Mouse (Mus musculus) hindbrain, embryonic 14.5 days (tissue): Measurements from ENCODE around the gene Rnf152. TPM values are rescaled to one million over a fixed set of nuclear protein-coding genes. Genes with fewer than 3 reads are reported as not detected.

ENCODE experiments used
- ATAC-seq: fragments of 200-750 bp; cut with Nextera tagmentation; 2 replicates; pipeline ENCODE4 v1.8.0; 2017; ENCODE audit warnings: moderate number of reproducible peaks, mild to moderate bottlenecking, moderate TSS enrichment, moderate library complexity; ENCODE audit not compliant: low FRiP score
- DNase-seq: peaks from one replicate; pipeline ENCODE4 v3.0.0-alpha.2; 2015; ENCODE audit warnings: low spot score
- H3K27ac ChIP-seq: fragments of 300-500 bp; sonication (generic); 2 replicates; pipeline ENCODE4 v1.5.1; 2014; ENCODE audit warnings: mild to moderate bottlenecking, moderate library complexity
- H3K27me3 ChIP-seq: fragments of 300-500 bp; sonication (generic); 2 replicates; pipeline ENCODE4 v1.6.1; 2014; ENCODE audit warnings: mild to moderate bottlenecking, low read length, mixed read lengths; ENCODE audit not compliant: control insufficient read depth, insufficient read depth
- H3K36me3 ChIP-seq: fragments of 300-500 bp; sonication (generic); replicated peaks from 2 replicates; pipeline ENCODE4 v1.6.1; 2014; ENCODE audit not compliant: control insufficient read depth, insufficient read depth
- H3K4me1 ChIP-seq: fragments of 300-500 bp; sonication (generic); replicated peaks from 2 replicates; pipeline ENCODE4 v1.6.1; 2014; ENCODE audit warnings: antibody characterized with exemption, low read length, mixed read lengths; ENCODE audit not compliant: control insufficient read depth, insufficient read depth
- H3K4me2 ChIP-seq: fragments of 300-500 bp; sonication (generic); replicated peaks from 2 replicates; pipeline ENCODE4 v1.6.1; 2014; ENCODE audit warnings: mild to moderate bottlenecking, moderate library complexity
- H3K4me3 ChIP-seq: fragments of 300-500 bp; sonication (generic); replicated peaks from 2 replicates; pipeline ENCODE4 v1.5.1; 2014; ENCODE audit warnings: mild to moderate bottlenecking, low read length
- H3K9ac ChIP-seq: fragments of 300-500 bp; sonication (generic); 2 replicates; pipeline ENCODE4 v1.6.1; 2014
- H3K9me3 ChIP-seq: fragments of 300-500 bp; sonication (generic); 2 replicates; pipeline ENCODE4 v1.6.1; 2016; ENCODE audit warnings: low read length; ENCODE audit not compliant: control insufficient read depth
- WGBS: fragments of 180-500 bp; shearing (Covaris S2); extraction: QIAGEN DNeasy Blood & Tissue Kit; methylation state at CpG from one replicate; pipeline ENCODE4 v1.1.7; 2014; 5-methylcytosine and 5-hydroxymethylcytosine counted together
- polyA plus RNA-seq: library from polyadenylated mRNA; unstranded; fragments of >200 nt; fragmentation: Nextera tagmentation; extraction: Ambion mirVana; gene quantifications from 2 replicates; pipeline ENCODE4 v1.2.1, GENCODE M21; 2014

The Rnf152 gene
- polyA plus RNA-seq: 31.6 and 33.4 TPM in 2 replicates

GRCm38 (mm10) chr1:105356291-105357011 lies at the start of gene Rnf152:
TSS of gene Rnf152 (minus strand) at chr1:105356710.
- no peaks in the 10 kb centered on the region for H3K27me3 ChIP-seq
- DNase-seq (peak; percentile 45), ATAC-seq (peak; percentile 78)
- peaks cover 11% of the 10 kb centered on the region; the same call in 1 of the 2 replicates for H3K4me1 ChIP-seq
- peak within 1 kb of the TSS; percentile 71 for H3K4me3 ChIP-seq
- no peaks in the 10 kb centered on the region for H3K9me3 ChIP-seq
- peak within 1 kb of the TSS; percentile 61 for H3K4me2 ChIP-seq
- peak within 1 kb of the TSS; percentile 78 for H3K9ac ChIP-seq
- under 1% methylated on average over 56 of the region's 58 CpGs for WGBS
- H3K36me3 ChIP-seq: no peaks in the 10 kb centered on the region
- peak within 1 kb of the TSS; percentile 86 for H3K27ac ChIP-seq

- H3K27me3 ChIP-seq: no peaks in the 10 kb centered on the region
- DNase-seq (no peak), ATAC-seq (no peak)
- H3K4me2 ChIP-seq: no peak overlapping the region
- no peak overlapping the region for H3K27ac ChIP-seq
- H3K4me1 ChIP-seq: no peaks in the 10 kb centered on the region
- 66% methylated on average over 1 of the region's 1 CpGs for WGBS
- H3K9me3 ChIP-seq: no peaks in the 10 kb centered on the region
- no peak overlapping the region for H3K9ac ChIP-seq
- H3K36me3 ChIP-seq: no peaks in the 10 kb centered on the region
- H3K4me3 ChIP-seq: no peak overlapping the region
Measured at GRCm38 (mm10) chr1:105402853-105403252, 46.3 kb upstream of the Rnf152 start.

DNA sequence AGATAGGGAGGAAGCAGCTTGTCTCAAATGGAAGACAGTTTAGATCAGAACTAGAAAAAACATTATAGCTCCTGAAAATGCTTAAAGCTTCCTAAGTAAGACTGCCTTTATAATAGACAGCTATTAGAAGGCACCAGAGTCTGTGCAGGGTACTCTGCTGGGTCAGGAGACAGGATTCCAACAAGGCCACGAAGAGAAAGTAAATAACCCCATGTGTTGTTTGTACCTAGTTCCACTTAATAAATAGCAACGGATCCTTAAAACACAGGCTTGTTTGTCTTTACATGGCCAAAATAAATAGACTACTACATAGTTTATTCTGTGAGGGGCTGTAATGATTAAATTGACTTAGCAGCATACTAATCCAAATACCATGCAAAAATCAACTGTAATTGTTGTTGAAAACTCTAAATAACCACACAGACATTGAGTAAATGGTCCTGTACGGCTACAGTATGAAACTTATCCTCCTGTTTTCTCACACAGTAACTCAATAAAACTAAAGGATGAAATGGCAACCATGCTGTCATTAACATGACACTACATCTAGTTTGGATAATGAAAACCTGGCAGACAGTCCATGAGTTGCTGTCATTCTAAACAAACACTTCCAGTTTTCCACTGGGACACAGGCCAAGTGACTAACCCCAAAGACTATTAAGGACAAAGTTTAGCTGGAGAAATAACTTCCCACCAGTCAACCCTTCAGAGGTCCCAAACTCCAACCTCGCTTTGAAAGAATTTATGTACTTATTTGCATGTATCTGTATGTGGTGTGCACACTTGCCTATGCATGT lies 27.8 kb upstream of the Rnf152 start:
- no peaks in the 10 kb centered on the region for H3K9me3 ChIP-seq
- no peaks in the 10 kb centered on the region for H3K4me1 ChIP-seq
- no peak overlapping the region for H3K27ac ChIP-seq
- H3K27me3 ChIP-seq: no peaks in the 10 kb centered on the region
- no peak for DNase-seq
- H3K9ac ChIP-seq: no peak overlapping the region
- no peak overlapping the region for H3K4me3 ChIP-seq
- no peak for ATAC-seq
- 75% methylated on average over 4 of the region's 4 CpGs for WGBS
- H3K36me3 ChIP-seq: no peaks in the 10 kb centered on the region
- no peak overlapping the region for H3K4me2 ChIP-seq

DNA sequence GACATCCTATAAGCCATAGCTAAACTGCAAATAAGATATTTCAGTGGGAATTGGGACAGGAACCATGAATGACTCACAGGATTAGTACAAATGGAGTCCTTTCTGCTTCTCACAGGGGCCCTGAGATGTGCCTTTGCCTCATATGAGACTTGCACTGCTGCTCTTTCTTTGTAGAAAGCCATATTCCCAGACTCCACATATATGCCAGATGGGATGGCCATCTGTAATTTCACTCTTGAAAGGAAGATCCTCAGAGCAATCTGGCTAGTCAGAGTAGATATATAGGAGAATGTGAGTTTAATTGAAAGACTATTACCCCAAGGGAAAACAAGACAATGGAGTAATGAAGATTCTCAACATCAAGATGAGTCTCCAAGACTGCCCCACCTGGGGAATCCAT lies 21.0 kb upstream of the Rnf152 start:
- H3K27ac ChIP-seq: no peak overlapping the region
- H3K27me3 ChIP-seq: no peaks in the 10 kb centered on the region
- H3K9me3 ChIP-seq: no peaks in the 10 kb centered on the region
- no peaks in the 10 kb centered on the region for H3K36me3 ChIP-seq
- no peak for DNase-seq
- ATAC-seq: no peak
- H3K4me1 ChIP-seq: no peaks in the 10 kb centered on the region
- no peak overlapping the region for H3K4me3 ChIP-seq
- H3K9ac ChIP-seq: no peak overlapping the region
- H3K4me2 ChIP-seq: no peak overlapping the region

- Histone ChIP-seq H3K4me3 (no peak overlapping the region), H3K9me3 (no peaks in the 10 kb centered on the region), H3K9ac (no peak overlapping the region), H3K36me3 (no peaks in the 10 kb centered on the region), H3K27ac (no peak overlapping the region), H3K27me3 (no peaks in the 10 kb centered on the region), H3K4me1 (no peaks in the 10 kb centered on the region), H3K4me2 (no peak overlapping the region)
- DNase-seq: no peak
- 89% methylated on average over 4 of the region's 4 CpGs for WGBS
- ATAC-seq: no peak
Measured at GRCm38 (mm10) chr1:105374618-105375017, 18.1 kb upstream of the Rnf152 start.

DNA sequence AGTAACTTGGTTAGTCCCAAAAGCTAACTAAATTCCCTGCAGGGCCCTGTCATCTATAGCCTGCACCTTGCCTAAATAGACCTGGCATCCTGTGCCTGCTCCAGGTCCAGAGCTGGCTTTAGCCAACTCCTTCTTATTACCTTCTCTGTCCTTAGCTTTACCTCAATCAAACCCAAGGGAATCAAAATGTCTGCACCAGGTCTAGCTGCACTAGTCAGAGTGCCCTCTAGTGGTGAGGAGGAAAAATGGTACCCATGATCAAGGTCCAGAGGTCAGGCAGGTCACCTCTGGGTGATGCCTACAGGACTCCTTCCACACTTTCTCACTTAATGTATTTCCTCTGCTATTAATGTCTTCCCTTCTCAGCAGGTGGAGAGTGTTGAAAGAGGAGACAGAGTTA lies 6.2 kb upstream of the Rnf152 start:
- DNase-seq: no peak
- no peak overlapping the region for H3K9ac ChIP-seq
- H3K4me3 ChIP-seq: no peak overlapping the region
- ATAC-seq: no peak
- H3K4me2 ChIP-seq: no peak overlapping the region
- H3K4me1 ChIP-seq: no peaks in the 10 kb centered on the region
- no peaks in the 10 kb centered on the region for H3K9me3 ChIP-seq
- no peak overlapping the region for H3K27ac ChIP-seq
- no peaks in the 10 kb centered on the region for H3K36me3 ChIP-seq
- no peaks in the 10 kb centered on the region for H3K27me3 ChIP-seq

DNA sequence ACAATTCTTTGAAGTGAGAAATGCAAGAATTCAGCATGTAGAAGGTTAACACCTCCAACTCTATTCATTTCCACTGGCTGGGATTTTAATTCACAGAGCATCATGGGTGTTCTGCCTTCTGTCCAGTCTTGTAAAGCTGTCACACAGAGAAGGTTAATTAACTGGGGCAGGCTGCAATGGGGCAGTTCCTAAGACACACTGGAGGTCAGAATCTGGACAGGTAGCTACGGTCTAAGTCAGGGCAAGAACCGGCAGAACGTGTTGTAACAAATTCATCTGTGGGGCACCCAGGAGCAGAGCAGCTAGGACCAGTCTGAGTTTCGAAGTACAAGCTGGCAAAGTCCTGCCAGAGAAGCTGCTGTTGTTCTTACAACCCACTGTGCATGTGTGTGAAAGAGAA lies 2.4 kb upstream of the Rnf152 start:
- Histone ChIP-seq H3K9ac (no peak overlapping the region), H3K4me2 (no peak overlapping the region), H3K27me3 (no peaks in the 10 kb centered on the region), H3K27ac (no peak overlapping the region), H3K4me3 (no peak overlapping the region), H3K9me3 (no peaks in the 10 kb centered on the region), H3K4me1 (peaks cover 2% of the 10 kb centered on the region; the same call in 1 of the 2 replicates), H3K36me3 (no peaks in the 10 kb centered on the region)
- ATAC-seq: no peak
- 67% methylated on average over 4 of the region's 4 CpGs for WGBS
- no peak for DNase-seq

DNA sequence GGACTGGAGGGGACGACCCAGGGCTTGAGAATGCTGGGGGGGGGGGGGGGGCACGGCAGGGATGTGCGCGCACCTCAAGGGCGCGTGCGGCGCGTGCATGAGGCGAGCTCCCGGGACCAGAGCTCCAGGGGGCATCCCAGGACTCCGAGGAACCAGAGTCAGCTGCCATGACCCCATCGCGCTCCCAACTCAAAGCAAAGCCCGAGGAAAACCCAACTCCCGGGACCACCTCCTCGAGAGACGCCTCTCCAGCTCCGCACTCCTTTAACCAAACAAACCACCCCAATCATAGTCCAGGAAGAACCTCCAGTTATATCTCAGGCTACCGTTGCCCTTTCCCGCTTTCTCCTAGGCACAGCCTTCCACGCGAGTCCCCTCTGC lies 610 bp downstream of the Rnf152 start:
- H3K4me2 ChIP-seq: peak overlapping the region; percentile 61
- peak; percentile 48 for ATAC-seq
- DNase-seq: peak; percentile 58
- peak overlapping the region; percentile 78 for H3K9ac ChIP-seq
- WGBS: 0% methylated on average over 15 of the region's 23 CpGs
- peak overlapping the region; percentile 86 for H3K27ac ChIP-seq
- H3K4me3 ChIP-seq: peak overlapping the region; percentile 71
- no peaks in the 10 kb centered on the region for H3K36me3 ChIP-seq
- H3K4me1 ChIP-seq: peaks cover 11% of the 10 kb centered on the region; the same call in 1 of the 2 replicates
- H3K27me3 ChIP-seq: no peaks in the 10 kb centered on the region
- no peaks in the 10 kb centered on the region for H3K9me3 ChIP-seq
